Comparison of ENCODE assay signal across 22 mouse cellular contexts in genomic region chr1:195164996-195165755, GRCm38 (mm10). TPM values are rescaled to one million over a fixed set of nuclear protein-coding genes. Genes with fewer than 3 reads are reported as not detected.
"Had no signal": no experiment of that assay in that cellular context is flagged by ENCODE, and none has a peak within 500 bp of the region (broad histone marks: within the 10 kb centered on the region; RNA-seq: fewer than 3 reads in every experiment).

No protein-coding gene starts in this region.

- ATAC-seq: liver, embryonic 12.5 days; midbrain, embryonic 15.5 days had no signal

- H3K36me3 ChIP-seq: kidney, embryonic 15.5 days; limb, embryonic 10.5 days; limb, embryonic 13.5 days; liver, embryonic 12.5 days; liver, embryonic 15.5 days; midbrain, embryonic 12.5 days; midbrain, embryonic 15.5 days; neural tube, embryonic 13.5 days had no signal

- H3K4me2 ChIP-seq: kidney, embryonic 15.5 days; limb, embryonic 13.5 days; liver, embryonic 12.5 days; liver, embryonic 15.5 days; midbrain, embryonic 12.5 days; midbrain, embryonic 15.5 days; neural tube, embryonic 13.5 days had no signal

- H3K4me3 ChIP-seq: kidney, embryonic 15.5 days; limb, embryonic 10.5 days; limb, embryonic 13.5 days; liver, embryonic 12.5 days; liver, embryonic 15.5 days; midbrain, embryonic 12.5 days; midbrain, embryonic 15.5 days; neural tube, embryonic 13.5 days had no signal

- H3K4me1 ChIP-seq: kidney, embryonic 15.5 days; limb, embryonic 10.5 days; limb, embryonic 13.5 days; liver, embryonic 12.5 days; liver, embryonic 15.5 days; midbrain, embryonic 12.5 days; midbrain, embryonic 15.5 days; neural tube, embryonic 13.5 days had no signal

- H3K27me3 ChIP-seq: kidney, embryonic 15.5 days; limb, embryonic 13.5 days; liver, embryonic 12.5 days; liver, embryonic 15.5 days; midbrain, embryonic 12.5 days; midbrain, embryonic 15.5 days; neural tube, embryonic 13.5 days had no signal

- H3K9me3 ChIP-seq: kidney, embryonic 15.5 days; limb, embryonic 10.5 days; limb, embryonic 13.5 days; liver, embryonic 12.5 days; liver, embryonic 15.5 days; midbrain, embryonic 12.5 days; midbrain, embryonic 15.5 days; neural tube, embryonic 13.5 days had no signal

- H3K9ac ChIP-seq: kidney, embryonic 15.5 days; limb, embryonic 13.5 days; liver, embryonic 12.5 days; liver, embryonic 15.5 days; midbrain, embryonic 12.5 days; midbrain, embryonic 15.5 days; neural tube, embryonic 13.5 days had no signal

- DNase-seq: kidney, adult 11 months; kidney, adult 8-10 months; kidney, postnatal 14 days; kidney, postnatal 4 days; liver; lung, adult 2 months; lung, postnatal 14 days; lung, postnatal 4 days; retina, postnatal 1 day; right cerebral cortex, postnatal 25 days; spleen, adult 18-20 months; thymus, adult 18-20 months; thymus, postnatal 14 days had no signal

- H3K27ac ChIP-seq: kidney, embryonic 15.5 days; limb, embryonic 10.5 days; limb, embryonic 13.5 days; liver, embryonic 12.5 days; liver, embryonic 15.5 days; midbrain, embryonic 12.5 days; midbrain, embryonic 15.5 days; neural tube, embryonic 13.5 days had no signal

RNA-seq across cellular contexts. Expression of gene Cr2, which starts 11.3 kb away (rescaled TPM):
- total RNA-seq: megakaryocyte progenitor cell, adult 5-6 weeks had no signal
- polyA plus RNA-seq: liver, embryonic 12.5 days had no signal
